Mouse (Mus musculus) T-helper 1 cell (primary cell): Measurements from ENCODE around the gene Tbx6.

Experiments used
- in situ Hi-C: fragments of 300-600 bp; cut with MboI, MseI; formaldehyde crosslinking; loops from one replicate; pipeline ENCODE4 v1.15.1; 2025; ENCODE audit warnings: high pct_unique_total_duplicates

The Tbx6 gene

DNA sequence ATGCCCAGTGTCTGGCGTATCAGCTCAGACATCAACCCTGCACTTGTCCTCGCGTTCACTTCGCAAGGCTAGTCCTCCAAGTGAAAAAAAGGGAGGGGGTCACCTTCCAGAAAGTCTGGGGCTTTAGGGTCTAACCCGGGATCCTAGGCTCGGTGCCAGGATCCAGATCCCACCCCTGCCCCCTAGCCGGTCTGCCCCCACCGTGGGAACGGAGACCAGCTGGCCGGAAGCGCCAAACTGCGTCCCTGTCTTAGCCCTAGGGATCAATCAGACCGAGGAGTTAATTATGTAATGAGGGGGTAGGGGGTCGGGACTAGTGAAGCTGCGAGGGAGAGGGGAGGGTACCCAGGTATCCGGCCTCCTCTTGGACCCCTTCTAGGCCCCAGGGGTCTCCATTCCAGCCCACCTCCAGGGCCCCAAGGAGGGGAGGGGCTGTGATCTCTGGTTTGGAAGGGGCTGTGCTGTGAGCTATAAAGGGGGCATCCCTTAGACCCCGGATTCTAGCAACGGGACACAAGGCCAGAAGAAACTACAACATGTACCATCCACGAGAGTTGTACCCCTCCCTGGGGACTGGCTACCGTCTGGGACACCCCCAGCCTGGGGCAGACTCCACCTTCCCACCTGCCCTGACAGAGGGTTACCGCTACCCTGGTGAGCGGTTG lies at the start of gene Tbx6:
Gene Tbx6, plus strand, starts transcription at position 513 of the 665 bp plus-strand sequence.
- in situ Hi-C loops: no loop called here

DNA sequence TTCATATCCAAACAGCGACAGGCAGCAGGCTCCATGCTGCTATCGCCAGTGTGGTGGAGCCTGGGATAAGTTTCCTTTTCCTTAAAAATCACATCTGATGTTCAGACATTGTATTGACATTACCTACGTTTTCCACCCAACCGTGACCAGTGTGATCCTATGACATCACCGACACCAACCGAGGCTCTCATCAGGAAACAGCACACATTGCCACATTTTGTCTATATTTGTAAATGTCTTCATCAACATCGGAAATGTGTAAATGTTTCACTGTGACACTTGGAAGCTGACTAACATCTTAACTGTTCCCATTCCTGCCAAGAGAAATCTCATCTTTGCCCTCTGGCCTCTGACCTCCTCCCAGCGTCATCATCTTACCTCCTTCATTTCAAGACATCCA lies 45.2 kb upstream of the Tbx6 start:
- in situ Hi-C loops: no loop called here

DNA sequence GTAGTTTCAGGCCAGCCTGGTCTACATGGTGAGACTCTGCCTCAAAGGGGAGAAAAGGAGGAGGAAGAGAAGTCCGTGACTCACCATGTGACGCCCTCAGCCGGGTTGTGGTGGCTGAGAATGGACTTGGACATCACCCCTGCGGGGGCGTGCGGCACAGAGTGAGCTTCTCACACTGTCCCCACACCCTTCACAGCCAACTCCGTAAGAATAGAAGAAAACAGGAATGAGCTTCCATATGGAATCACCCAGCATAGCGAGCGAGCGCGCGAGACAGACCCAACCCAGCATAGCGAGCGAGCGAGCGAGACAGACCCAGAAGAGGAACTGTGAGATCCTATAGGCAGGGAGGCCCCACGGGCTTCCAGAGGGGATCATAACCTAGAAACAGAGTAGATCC lies 41.7 kb upstream of the Tbx6 start:
- in situ Hi-C loops: no loop called here

- in situ Hi-C loops: no loop called here
Measured at GRCm38 (mm10) chr7:126740132-126740735, 41.0 kb upstream of the Tbx6 start.

DNA sequence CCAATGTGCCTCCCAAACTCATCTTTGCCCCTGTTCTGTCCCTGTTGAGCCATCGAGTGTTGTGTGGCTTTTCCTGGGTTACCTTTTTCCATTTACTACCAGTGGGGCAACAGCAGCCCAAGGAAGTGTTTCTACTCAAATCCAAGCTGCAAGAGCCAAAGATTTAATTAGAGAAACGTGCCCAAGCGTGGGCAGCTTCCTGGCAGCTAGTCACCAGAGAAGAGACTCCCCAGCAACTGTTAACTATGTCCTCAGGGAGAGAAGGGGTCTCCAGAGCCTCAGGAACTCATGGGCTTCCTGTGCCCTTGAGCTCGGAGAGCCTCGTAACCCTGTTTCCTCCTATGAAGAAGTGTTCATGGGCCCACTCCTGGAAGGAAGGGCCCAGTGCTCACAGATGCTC lies 40.3 kb upstream of the Tbx6 start:
- in situ Hi-C loops: no loop called here

GRCm38 (mm10) chr7:126741452-126741851 lies 39.8 kb upstream of the Tbx6 start:
- in situ Hi-C loops: no loop called here

- in situ Hi-C loops: no loop called here
Measured at GRCm38 (mm10) chr7:126741964-126742482, 39.3 kb upstream of the Tbx6 start.

DNA sequence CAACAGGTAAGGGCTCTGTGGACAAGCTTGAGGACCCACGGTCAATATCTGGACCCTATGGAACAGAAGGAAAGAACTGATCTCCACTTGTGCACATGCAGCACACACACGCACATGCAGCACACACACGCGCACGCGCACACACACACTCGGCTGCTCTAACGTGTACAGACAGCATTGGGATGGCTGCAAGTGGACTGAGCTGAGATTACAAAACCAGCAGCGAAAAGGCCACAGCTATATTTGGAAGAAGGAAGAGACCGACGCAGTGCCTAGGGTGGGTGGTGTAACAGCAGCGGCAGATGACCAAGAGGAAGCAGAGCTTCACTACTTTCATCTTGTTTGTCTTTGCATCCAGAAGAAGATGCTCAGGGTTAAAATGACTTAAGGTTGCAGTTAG lies 35.2 kb upstream of the Tbx6 start:
- in situ Hi-C loops: no loop called here

GRCm38 (mm10) chr7:126746798-126747197 lies 34.5 kb upstream of the Tbx6 start:
- in situ Hi-C loops: no loop called here

DNA sequence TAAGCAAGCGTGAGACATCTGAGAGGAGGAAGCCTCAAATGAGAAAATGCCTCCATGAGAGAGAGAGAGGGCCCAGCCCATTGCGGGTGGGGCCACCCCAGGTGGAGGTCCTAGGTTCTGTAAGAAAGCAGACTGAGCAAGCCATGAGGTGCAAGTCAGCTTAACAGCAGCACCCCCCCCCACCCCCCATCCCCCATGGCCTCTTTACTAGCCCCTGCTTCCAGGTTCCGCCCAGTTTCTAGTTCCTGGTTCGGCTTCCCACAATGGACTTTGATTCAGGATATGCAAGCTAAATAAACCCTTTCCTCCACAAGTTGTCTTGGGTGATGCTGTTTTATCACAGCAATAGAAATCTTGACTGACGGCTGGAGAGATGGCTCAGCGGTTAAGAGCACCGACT lies 32.5 kb upstream of the Tbx6 start:
- in situ Hi-C loops: no loop called here

- in situ Hi-C loops: no loop called here
Measured at GRCm38 (mm10) chr7:126749582-126750343, 31.5 kb upstream of the Tbx6 start.

- in situ Hi-C loops: loop anchor here (5.0 kb wide), 1 partner anchor 48 kb away; the partner anchor contains the start of gene Coro1a
Measured at GRCm38 (mm10) chr7:126754866-126755265, 26.4 kb upstream of the Tbx6 start.

DNA sequence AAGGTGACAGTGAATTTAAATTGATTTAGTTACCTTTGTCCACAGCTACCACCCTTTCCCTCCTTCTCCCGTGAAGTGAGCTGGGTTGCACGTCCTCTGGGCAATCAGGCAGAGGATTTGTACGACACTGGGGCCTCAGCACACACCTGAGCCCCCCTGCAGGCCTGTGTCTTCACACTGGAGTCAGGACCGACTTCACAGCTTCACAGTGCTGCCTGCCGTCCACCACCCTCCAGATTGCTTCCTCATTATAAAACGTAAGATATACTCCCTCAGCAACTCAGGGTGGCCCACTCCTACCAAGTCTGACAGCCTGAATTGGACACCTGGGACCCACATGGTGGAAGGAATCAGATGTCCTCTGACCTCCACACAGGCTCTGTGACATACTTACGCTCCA lies 22.7 kb upstream of the Tbx6 start:
- in situ Hi-C loops: loop anchor here (5.0 kb wide), 1 partner anchor 51 kb away; the partner anchor contains the start of gene Coro1a

DNA sequence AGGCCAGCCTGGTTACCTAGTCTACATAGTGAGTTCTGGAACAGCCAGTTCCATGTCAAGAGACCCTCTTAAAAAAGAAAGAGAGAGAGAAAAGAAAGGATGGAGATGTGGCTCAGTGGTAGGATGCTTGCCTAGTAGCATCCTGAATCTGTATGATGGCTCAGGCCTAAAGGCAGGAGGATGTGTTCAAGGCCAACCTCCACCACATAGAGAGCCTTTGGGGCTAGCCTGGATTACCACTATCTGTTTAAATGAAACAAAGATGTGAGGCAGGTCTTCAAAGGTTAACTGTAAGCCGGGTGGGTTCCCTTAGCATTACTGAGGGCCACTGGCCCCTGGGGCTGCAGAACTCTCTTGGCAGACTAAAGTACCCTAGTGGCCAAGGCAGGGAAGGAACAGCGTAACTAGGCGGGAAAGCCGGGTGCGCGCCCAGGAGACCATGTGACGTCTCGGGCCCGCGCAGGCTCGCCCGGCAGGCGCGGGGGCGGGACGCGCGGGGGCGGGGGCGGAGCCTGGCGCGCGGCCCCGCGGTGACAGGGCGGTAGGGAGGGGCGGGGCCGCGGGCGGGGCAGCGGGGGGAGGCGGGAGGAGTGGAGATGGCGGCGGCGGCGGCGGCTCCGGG lies 22.1 kb upstream of the Tbx6 start, which contains the start of gene Mapk3:
Gene Mapk3, plus strand, starts transcription at position 552 of the 622 bp plus-strand sequence.
- in situ Hi-C loops: loop anchor here (5.0 kb wide), 1 partner anchor 52 kb away; the partner anchor contains the start of gene Coro1a

GRCm38 (mm10) chr7:126759672-126760390 lies 21.5 kb upstream of the Tbx6 start:
- in situ Hi-C loops: loop anchor here (5.0 kb wide), 1 partner anchor 53 kb away; the partner anchor contains the start of gene Coro1a

- in situ Hi-C loops: no loop called here
Measured at GRCm38 (mm10) chr7:126760391-126760802, 20.9 kb upstream of the Tbx6 start.

- in situ Hi-C loops: no loop called here
Measured at GRCm38 (mm10) chr7:126760956-126761355, 20.3 kb upstream of the Tbx6 start.

- in situ Hi-C loops: no loop called here
Measured at GRCm38 (mm10) chr7:126761529-126762067, 19.7 kb upstream of the Tbx6 start.

DNA sequence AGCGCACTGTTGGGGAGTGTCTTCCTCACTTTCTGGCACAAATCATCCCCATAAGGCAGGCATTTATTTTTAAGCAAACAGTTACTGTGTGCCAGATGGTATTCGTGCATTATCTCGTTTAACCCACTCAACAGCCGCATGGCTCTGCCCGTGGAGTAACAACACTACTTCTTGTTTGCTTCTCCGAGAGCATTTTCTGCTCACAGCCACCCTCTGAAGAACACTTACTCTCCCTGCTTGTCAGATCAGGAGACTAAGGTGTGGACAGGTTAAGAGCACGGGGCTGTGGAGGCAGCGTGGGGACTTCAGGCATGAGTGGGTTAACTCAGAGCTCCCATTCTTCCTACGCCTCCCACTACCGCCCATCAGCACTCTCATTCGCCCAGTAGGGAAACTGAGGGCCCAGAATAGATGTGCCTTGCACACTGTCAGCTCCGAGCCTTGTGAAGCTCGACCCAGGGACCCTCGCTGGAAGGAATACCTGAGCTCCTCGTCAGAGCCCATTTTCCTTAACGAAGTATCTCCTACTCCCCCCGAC lies 18.7 kb upstream of the Tbx6 start:
- in situ Hi-C loops: no loop called here

DNA sequence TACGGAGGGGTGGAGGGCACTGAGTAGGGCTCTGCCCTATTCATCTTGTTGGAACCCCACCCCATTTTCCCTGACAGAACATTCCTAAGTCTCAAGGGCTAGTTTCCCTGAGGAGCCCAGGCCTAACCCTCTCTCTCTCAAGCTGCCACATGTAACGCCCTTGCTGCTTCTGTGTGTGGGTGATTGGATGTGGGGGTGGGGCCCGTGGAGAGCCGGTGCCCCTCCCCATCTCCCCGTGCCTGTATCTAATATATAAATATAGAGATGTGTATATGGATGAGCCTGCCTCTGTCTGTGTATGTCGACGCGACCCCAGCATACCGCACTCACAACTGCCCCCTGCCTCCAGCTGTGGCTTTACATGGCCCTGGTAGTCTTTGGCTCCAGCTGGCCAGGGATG lies 15.7 kb upstream of the Tbx6 start:
- in situ Hi-C loops: no loop called here
